Mouse (Mus musculus): ENCODE measurements around the gene Aff2. TPM values are rescaled to one million over a fixed set of nuclear protein-coding genes. Genes with fewer than 3 reads are reported as not detected.

The Aff2 gene
- polyA plus RNA-seq, 1 experiment from 2014 or later = 1.9 TPM

DNA sequence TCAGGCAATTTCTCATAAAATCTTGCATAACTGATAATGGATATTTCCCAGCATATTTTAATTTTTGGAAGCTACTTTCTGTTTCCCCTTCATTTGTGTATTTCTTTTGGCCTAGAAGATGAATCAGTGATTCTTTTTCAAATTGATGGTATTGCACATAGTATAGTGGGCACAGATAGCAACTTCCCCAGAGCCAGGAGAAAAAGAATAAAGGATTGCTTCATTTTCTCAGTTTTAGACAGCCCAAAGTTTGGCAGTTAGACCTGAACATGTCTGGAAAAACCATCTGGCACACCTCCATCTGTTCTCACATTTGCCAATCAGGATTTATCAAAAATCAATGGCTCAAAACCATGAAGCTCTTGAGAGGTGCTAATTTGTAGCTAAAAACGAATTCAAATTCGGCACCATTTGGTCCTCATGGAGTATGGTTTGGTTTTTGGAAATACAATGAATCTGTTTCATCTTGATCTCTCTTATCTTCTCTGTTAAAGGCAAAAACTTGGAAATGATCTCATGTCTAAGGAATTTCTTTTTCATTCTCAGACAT, 441.9 kb downstream of the Aff2 start:
- no peak overlapping the region for H3K9ac ChIP-seq
- no peak for ATAC-seq (replicated peaks; ENCODE audit: low FRiP score)
- no peaks in the 10 kb centered on the region for H3K9me3 ChIP-seq (replicated peaks)
- H3K4me3 ChIP-seq (replicated peaks) = no peak overlapping the region
- H3K27ac ChIP-seq = no peak overlapping the region
- H3K27me3 ChIP-seq = no peaks in the 10 kb centered on the region
- no peaks in the 10 kb centered on the region for H3K4me1 ChIP-seq
- H3K4me2 ChIP-seq = no peak overlapping the region
- WGBS = 84% methylated on average over 2 of the region's 2 CpGs
- H3K36me3 ChIP-seq = no peaks in the 10 kb centered on the region

DNA sequence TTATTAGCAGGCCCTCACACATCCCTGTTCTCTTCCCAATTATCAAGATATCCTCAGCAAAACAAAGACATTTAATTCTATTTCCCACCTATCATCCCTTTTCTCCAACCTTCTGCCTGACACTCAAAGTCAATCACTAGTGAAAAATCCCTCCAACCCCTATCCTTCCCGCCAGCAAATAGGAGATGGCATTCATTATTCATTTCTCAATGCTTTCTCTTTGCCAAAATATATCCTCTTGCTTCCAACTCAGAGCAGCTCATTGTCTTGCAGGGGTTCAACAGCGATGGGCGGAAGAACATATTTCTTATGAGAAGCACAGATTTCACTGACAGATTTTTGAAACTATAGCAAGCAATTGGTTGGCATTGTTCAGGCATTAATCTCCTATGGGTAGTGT, 442.4 kb downstream of the Aff2 start:
- WGBS = 87% methylated on average over 3 of the region's 3 CpGs
- no peak overlapping the region for H3K27ac ChIP-seq
- no peak overlapping the region for H3K4me3 ChIP-seq (replicated peaks)
- H3K4me1 ChIP-seq = no peaks in the 10 kb centered on the region
- no peak for ATAC-seq (replicated peaks; ENCODE audit: low FRiP score)
- H3K4me2 ChIP-seq = no peak overlapping the region
- no peaks in the 10 kb centered on the region for H3K27me3 ChIP-seq
- H3K9ac ChIP-seq = no peak overlapping the region
- H3K36me3 ChIP-seq = no peaks in the 10 kb centered on the region
- H3K9me3 ChIP-seq (replicated peaks) = no peaks in the 10 kb centered on the region

DNA sequence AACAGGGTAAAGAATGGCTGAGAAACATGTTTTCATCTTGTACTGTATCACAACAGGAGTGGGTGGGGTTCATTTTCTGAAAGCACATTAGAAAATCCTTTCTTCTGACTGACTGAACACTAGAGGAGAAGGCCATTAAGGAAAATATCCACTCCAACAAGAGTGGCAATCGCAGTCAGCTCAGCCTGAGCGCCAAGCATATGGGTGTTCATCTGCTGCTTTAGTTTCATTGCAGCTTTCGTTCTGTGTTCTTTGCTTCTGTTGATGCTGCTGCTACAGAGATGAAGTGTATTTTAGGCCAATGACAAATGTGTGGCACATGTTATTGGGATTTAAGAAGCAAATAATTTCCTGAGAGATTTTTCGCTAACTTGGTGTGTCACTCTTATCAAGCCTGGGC, 451.7 kb downstream of the Aff2 start:
- Histone ChIP-seq H3K36me3 (no peaks in the 10 kb centered on the region), H3K4me2 (no peak overlapping the region), H3K27ac (no peak overlapping the region), H3K9ac (no peak overlapping the region), H3K4me1 (no peaks in the 10 kb centered on the region), H3K4me3 (replicated peaks) (no peak overlapping the region), H3K9me3 (replicated peaks) (no peaks in the 10 kb centered on the region), H3K27me3 (no peaks in the 10 kb centered on the region)
- WGBS = 92% methylated on average over 4 of the region's 4 CpGs
- no peak for ATAC-seq (replicated peaks; ENCODE audit: low FRiP score)

DNA sequence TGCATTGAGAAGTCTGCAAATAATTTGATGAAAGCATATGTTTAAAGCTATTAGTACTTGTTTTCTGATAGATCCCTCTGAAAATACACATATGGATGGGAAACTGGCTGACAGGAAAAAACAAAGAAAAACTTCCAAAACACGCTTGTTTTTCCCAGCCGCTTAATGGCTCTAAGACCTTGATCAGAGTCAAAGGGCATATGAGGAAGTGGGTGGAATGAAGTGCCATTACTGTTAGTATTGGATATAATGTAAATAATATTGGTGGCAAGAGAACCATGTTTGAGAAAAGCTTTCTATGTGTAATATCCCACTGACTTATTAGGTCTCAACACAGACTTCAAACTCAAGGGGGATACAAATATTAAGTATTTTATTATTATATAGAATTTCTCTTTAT, 455.0 kb downstream of the Aff2 start:
- WGBS = 73% methylated on average over 2 of the region's 2 CpGs
- H3K9me3 ChIP-seq (replicated peaks) = no peaks in the 10 kb centered on the region
- no peaks in the 10 kb centered on the region for H3K36me3 ChIP-seq

DNA sequence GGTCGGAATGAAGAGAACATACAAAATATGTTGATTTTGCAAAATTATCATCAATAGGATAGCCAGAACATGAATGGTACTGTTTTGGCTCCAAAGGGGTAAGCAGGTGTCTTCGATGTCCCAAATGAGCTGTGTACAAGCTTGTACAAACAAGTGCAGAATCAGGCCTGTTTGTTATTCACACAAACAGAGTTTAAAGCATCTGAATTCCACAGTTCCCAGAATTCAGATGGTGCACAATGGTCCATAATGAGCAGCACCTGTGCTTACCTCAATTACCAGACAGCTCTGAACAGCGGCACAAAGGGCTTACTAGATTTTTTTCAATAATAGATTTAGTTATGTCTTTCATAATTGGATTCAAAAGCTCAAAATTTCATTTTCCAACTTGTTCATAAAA, 457.6 kb downstream of the Aff2 start:
- H3K9me3 ChIP-seq (replicated peaks) = no peaks in the 10 kb centered on the region
- WGBS = 92% methylated on average over 3 of the region's 3 CpGs
- H3K4me2 ChIP-seq = no peak overlapping the region
- H3K4me3 ChIP-seq (replicated peaks) = no peak overlapping the region
- H3K4me1 ChIP-seq = no peaks in the 10 kb centered on the region
- ATAC-seq (replicated peaks; ENCODE audit: low FRiP score) = no peak
- no peaks in the 10 kb centered on the region for H3K36me3 ChIP-seq
- no peaks in the 10 kb centered on the region for H3K27me3 ChIP-seq
- no peak overlapping the region for H3K9ac ChIP-seq
- no peak overlapping the region for H3K27ac ChIP-seq

More for the DNA sequence above, 455.0 kb downstream of the Aff2 start:
- Histone ChIP-seq H3K27me3 (no peaks in the 10 kb centered on the region), H3K4me2 (no peak overlapping the region), H3K27ac (no peak overlapping the region), H3K4me1 (no peaks in the 10 kb centered on the region), H3K4me3 (replicated peaks) (no peak overlapping the region), H3K9ac (no peak overlapping the region)
- no peak for ATAC-seq (replicated peaks; ENCODE audit: low FRiP score)

DNA sequence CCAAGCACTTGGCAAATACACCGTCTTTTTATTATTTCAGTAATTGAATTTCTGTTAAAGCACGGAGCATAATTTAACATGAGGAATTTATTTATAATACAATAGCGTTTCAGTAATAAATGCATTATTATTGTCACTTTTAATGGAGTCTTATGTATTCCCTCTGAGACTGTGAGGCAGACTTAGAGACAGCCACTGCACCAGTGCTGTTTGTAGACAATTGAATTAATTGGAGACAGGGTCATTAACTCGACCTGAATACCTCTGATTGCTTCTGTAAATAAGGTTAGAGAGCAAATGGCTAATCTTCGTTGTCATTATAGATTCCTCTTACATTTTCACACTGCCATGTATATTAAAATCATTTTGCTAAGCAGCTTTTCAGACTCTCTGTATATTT, 458.1 kb downstream of the Aff2 start:
- H3K27ac ChIP-seq = no peak overlapping the region
- no peak for ATAC-seq (replicated peaks; ENCODE audit: low FRiP score)
- H3K4me3 ChIP-seq (replicated peaks) = no peak overlapping the region
- H3K4me2 ChIP-seq = no peak overlapping the region
- H3K36me3 ChIP-seq = no peaks in the 10 kb centered on the region
- 72% methylated on average over 5 of the region's 5 CpGs for WGBS
- H3K27me3 ChIP-seq = no peaks in the 10 kb centered on the region
- no peak overlapping the region for H3K9ac ChIP-seq
- H3K9me3 ChIP-seq (replicated peaks) = no peaks in the 10 kb centered on the region
- H3K4me1 ChIP-seq = no peaks in the 10 kb centered on the region

DNA sequence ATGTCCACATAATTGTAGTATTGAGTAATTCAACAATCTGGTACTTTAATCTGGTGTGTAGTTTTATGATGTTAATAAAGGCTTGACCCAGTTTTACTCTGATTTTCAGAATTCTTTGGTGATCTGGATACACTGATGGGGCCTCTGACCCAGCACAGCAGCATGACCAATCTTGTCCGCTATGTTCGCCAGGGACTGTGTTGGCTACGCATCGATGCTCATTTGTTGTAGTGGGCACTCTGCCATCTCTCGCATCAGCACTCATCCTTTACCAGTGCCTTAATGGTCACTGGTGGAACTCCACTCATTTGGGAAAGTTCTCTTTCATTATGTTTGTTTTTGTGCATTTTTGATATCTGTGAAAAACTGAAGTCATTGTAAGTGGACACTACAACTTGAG, 507.5 kb downstream of the Aff2 start:
- Histone ChIP-seq H3K9ac (no peak overlapping the region), H3K4me3 (replicated peaks) (no peak overlapping the region), H3K27ac (no peak overlapping the region), H3K9me3 (replicated peaks) (no peaks in the 10 kb centered on the region), H3K4me2 (no peak overlapping the region), H3K36me3 (no peaks in the 10 kb centered on the region), H3K4me1 (no peaks in the 10 kb centered on the region), H3K27me3 (no peaks in the 10 kb centered on the region)
- ATAC-seq (replicated peaks; ENCODE audit: low FRiP score) = no peak
- 88% methylated on average over 5 of the region's 5 CpGs for WGBS

DNA sequence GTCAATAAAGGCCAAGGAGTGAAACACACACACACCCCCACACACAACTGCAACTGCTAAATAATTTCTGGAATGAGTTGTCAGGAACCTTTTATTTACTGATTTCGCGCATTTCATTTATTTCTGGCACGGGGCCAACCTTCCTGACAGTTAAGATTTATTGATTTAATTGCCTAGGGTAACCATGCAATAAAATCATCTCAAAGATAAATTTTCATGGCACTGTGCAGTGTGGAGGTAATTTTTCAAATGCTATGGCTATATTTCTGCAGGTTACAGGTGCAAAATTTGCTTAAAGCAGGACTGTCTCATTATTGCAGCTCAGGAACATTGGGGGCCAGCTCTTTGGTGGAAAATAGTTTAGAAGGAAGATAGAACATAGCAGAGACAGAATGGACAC, 531.6 kb downstream of the Aff2 start:
- H3K4me2 ChIP-seq = no peak overlapping the region
- H3K36me3 ChIP-seq = no peaks in the 10 kb centered on the region
- WGBS = 50% methylated on average over 3 of the region's 3 CpGs
- H3K4me1 ChIP-seq = no peaks in the 10 kb centered on the region
- no peak overlapping the region for H3K4me3 ChIP-seq (replicated peaks)
- H3K27me3 ChIP-seq = no peaks in the 10 kb centered on the region
- no peak overlapping the region for H3K27ac ChIP-seq
- no peak overlapping the region for H3K9ac ChIP-seq
- no peaks in the 10 kb centered on the region for H3K9me3 ChIP-seq (replicated peaks)
- ATAC-seq (replicated peaks; ENCODE audit: low FRiP score) = no peak

All from kidney, embryonic 15.5 days (tissue).